Comparison of ENCODE assay signal across 13 mouse cellular contexts in the genomic region with DNA sequence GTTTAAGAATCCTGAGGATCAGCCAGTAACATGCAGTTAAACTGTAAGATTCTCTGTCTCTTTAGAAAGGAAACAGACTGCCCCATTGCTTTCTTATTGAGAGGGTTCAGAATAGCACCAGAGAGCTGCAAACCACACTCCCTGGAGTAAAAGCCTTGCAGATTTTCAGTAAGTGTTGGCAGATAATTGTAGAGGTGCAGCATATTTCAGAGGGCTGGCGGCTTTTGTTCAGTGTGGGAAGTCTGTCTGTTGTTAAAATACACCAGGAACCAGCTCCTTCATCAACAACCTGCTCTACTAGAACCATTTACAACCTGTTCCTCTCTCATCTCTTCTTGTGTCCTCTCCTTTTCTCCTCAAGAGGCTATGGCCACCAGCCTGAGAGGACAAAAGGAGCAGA.
"Had no signal": no experiment of that assay in that cellular context is flagged by ENCODE, and none has a peak within 500 bp of the region (broad histone marks: within the 10 kb centered on the region; RNA-seq: fewer than 3 reads in every experiment).

No protein-coding gene starts in this region.

- H3K4me3 ChIP-seq: limb, embryonic 15.5 days; liver, embryonic 12.5 days; midbrain, embryonic 10.5 days; myocyte; neural tube, embryonic 15.5 days had no signal

- H3K36me3 ChIP-seq: limb, embryonic 15.5 days; liver, embryonic 12.5 days; midbrain, embryonic 10.5 days; neural tube, embryonic 15.5 days had no signal

- H3K27me3 ChIP-seq: limb, embryonic 15.5 days; liver, embryonic 12.5 days; neural tube, embryonic 15.5 days had no signal

- H3K4me1 ChIP-seq: limb, embryonic 15.5 days; liver, embryonic 12.5 days; midbrain, embryonic 10.5 days; neural tube, embryonic 15.5 days had no signal

- H3K27ac ChIP-seq: limb, embryonic 15.5 days; liver, embryonic 12.5 days; midbrain, embryonic 10.5 days; neural tube, embryonic 15.5 days; stomach, postnatal 0 days had no signal

- DNase-seq: kidney, adult 18-20 months; kidney, postnatal 10 days; kidney, postnatal 4 days; lung, embryonic 14.5 days; lung, postnatal 10 days; lung, postnatal 4 days; thymus, postnatal 36 days had no signal

- ATAC-seq: liver, embryonic 12.5 days had no signal
